Mouse (Mus musculus): Measurements from ENCODE around the gene Smok3b.

DNA sequence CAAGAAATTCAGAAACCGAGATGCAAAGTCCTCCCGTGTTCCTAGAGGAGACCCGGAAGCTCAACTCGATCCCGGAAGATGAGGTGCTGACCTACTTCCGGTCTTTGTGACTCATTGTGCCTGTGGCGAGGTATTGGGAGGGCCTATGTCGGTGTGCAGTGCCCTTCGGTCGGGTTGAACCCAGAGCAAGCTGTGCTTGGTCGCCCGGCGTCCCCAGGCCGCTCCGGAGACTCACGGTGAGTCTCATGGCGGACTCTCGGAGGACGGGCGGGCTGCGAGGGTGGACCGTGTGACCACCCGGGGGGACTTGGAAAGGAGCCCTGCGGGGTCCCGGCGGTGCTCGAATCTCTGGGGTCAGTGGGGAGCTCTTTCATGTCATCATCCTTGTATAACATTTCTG is 63.8 kb downstream of the Smok3b start, which contains the start of gene Zkscan1:
- no peak for TF ChIP-seq TAL1 (IDR thresholded peaks at IDR 0.05; ENCODE audit: low read length)
- TF ChIP-seq GATA1 (IDR thresholded peaks at IDR 0.05; ENCODE audit: low read length), result no peak
